ENCODE assay signal across 13 mouse cellular contexts in the genomic region with DNA sequence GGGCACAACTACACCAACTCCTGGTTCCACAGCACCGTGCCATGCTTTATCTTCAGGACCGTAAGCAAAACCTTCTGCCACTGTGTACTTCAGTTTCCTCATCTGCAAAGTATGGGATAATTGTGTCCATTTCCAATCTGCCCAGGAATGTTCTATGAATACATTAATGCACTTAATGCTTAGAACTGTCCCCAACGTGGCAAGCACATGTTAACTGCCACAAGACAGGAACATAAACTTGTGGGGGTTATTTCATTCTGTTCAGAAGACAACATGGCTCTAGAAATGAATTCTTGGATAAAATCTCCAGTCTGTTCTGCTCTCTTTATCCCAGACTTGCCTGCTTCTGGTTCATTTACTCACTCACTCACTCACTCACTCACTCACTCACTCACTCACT.
"Had no signal": no experiment of that assay in that cellular context is flagged by ENCODE, and none has a peak within 500 bp of the region (broad histone marks: within the 10 kb centered on the region; RNA-seq: fewer than 3 reads in every experiment).

No protein-coding gene starts in this region.

- H3K27ac ChIP-seq: liver, embryonic 15.5 days; midbrain, embryonic 13.5 days; midbrain, embryonic 15.5 days; neural tube, embryonic 12.5 days; stomach, embryonic 15.5 days; stomach, postnatal 0 days had no signal

- H3K27me3 ChIP-seq: liver, embryonic 15.5 days; midbrain, embryonic 13.5 days; midbrain, embryonic 15.5 days; neural tube, embryonic 12.5 days; stomach, embryonic 15.5 days had no signal

- H3K9me3 ChIP-seq: liver, embryonic 15.5 days; midbrain, embryonic 13.5 days; midbrain, embryonic 15.5 days; neural tube, embryonic 12.5 days; stomach, embryonic 15.5 days had no signal

- H3K36me3 ChIP-seq: liver, embryonic 15.5 days; midbrain, embryonic 13.5 days; midbrain, embryonic 15.5 days; neural tube, embryonic 12.5 days; stomach, embryonic 15.5 days had no signal

- H3K4me1 ChIP-seq: midbrain, embryonic 13.5 days; midbrain, embryonic 15.5 days; neural tube, embryonic 12.5 days; stomach, embryonic 15.5 days had no signal

- DNase-seq: lung, adult 18-20 months; lung, embryonic 14.5 days; lung, postnatal 10 days; right cerebral cortex, postnatal 14 days; thymus, postnatal 14 days; thymus, postnatal 36 days had no signal

- H3K9ac ChIP-seq: liver, embryonic 15.5 days; lung, embryonic 14.5 days; midbrain, embryonic 13.5 days; midbrain, embryonic 15.5 days; neural tube, embryonic 12.5 days; stomach, embryonic 15.5 days had no signal

- H3K4me3 ChIP-seq: liver, embryonic 15.5 days; midbrain, embryonic 13.5 days; midbrain, embryonic 15.5 days; neural tube, embryonic 12.5 days; stomach, embryonic 15.5 days had no signal

- H3K4me2 ChIP-seq: liver, embryonic 15.5 days; lung, embryonic 14.5 days; midbrain, embryonic 11.5 days; midbrain, embryonic 13.5 days; midbrain, embryonic 15.5 days; neural tube, embryonic 12.5 days; stomach, embryonic 15.5 days had no signal

- ATAC-seq: midbrain, embryonic 13.5 days; midbrain, embryonic 15.5 days had no signal
